Mouse (Mus musculus): Measurements from ENCODE around the gene Fbxo10. TPM values are rescaled to one million over a fixed set of nuclear protein-coding genes. Genes with fewer than 3 reads are reported as not detected.
"Not testable (repeated sequence)": the region's sequence is repeated elsewhere in the genome, so short reads cannot be mapped to it uniquely, and the experiment has no call there.

Fbxo10 gene
- polyA plus RNA-seq, 1 experiment from 2014 or later: 13.3 TPM

- no peak overlapping the region for H3K27ac ChIP-seq (ENCODE audit: low read depth)
- 0 out of 2 replicates have a peak, but pooled peaks cover 3% of the 10 kb centered on the region for H3K4me1 ChIP-seq (ENCODE audit: insufficient read depth)
- no peak for TF ChIP-seq CTCF (IDR thresholded peaks at IDR 0.05; ENCODE audit: low read depth)
- peaks cover 19% of the 10 kb centered on the region for H3K36me3 ChIP-seq (ENCODE audit: insufficient read depth)
- H3K4me2 ChIP-seq: peak overlapping the region; percentile 87
- DNase-seq: no peak
- no peaks in the 10 kb centered on the region for H3K9me3 ChIP-seq (ENCODE audit: low read depth, low read length)
- H3K4me3 ChIP-seq (ENCODE audit: low read depth, low read length): peak overlapping the region; percentile 94; the same call in 1 of the 2 replicates
- ATAC-seq (ENCODE audit: insufficient read depth): no peak
- no peaks in the 10 kb centered on the region for H3K27me3 ChIP-seq (ENCODE audit: insufficient read depth, low read length)
- 61% methylated on average over 5 of the region's 5 CpGs for WGBS
- peak overlapping the region; percentile 96; the same call in 1 of the 2 replicates for H3K9ac ChIP-seq
Measured at GRCm38 (mm10) chr4:45106409-45106808, 22.0 kb upstream of the Fbxo10 start.

DNA sequence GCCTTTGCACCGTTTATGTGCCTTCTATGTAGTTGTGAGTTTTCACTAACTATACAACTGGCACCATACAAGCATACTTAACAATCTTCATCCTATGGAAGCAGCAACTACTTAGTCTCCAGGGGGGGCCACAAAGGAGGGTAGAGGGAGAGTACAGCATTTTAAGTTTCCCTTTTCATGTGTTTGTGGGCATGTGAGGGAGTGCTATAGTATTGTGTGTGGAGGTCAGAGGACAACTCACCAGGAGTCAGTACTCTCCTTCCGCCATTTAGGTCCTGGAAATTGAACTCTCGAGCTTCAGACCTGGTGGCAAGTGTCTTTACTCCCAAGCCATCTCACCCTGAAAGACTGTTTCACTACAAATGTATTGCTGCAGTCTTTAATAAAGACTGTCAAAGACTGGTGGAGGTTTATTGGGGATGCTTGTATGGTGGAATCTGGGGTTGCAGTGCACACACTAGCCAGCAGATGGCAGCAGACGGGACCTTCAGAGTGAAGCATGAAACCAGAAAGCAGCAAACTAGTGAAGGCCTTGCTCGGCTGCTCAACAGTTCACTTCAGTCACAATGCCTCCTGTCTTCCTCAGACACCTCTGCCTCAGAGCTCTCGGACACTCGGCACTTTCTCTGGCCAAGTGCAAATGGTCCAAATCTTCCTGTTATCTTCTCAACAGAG lies 12.9 kb upstream of the Fbxo10 start:
- no peaks in the 10 kb centered on the region for H3K36me3 ChIP-seq (ENCODE audit: insufficient read depth)
- no peak overlapping the region for H3K4me2 ChIP-seq
- no peak overlapping the region for H3K9ac ChIP-seq
- peak; percentile 95 for TF ChIP-seq CTCF (IDR thresholded peaks at IDR 0.05; ENCODE audit: low read depth)
- no peaks in the 10 kb centered on the region for H3K27me3 ChIP-seq (ENCODE audit: insufficient read depth, low read length)
- H3K4me3 ChIP-seq (ENCODE audit: low read depth, low read length): no peak overlapping the region
- no peak overlapping the region for H3K27ac ChIP-seq (ENCODE audit: low read depth)
- WGBS: 17% methylated on average over 7 of the region's 7 CpGs
- no peaks in the 10 kb centered on the region for H3K9me3 ChIP-seq (ENCODE audit: low read depth, low read length)
- DNase-seq: peak; percentile 92
- ATAC-seq (ENCODE audit: insufficient read depth): no peak
- H3K4me1 ChIP-seq (ENCODE audit: insufficient read depth): no peaks in the 10 kb centered on the region

DNA sequence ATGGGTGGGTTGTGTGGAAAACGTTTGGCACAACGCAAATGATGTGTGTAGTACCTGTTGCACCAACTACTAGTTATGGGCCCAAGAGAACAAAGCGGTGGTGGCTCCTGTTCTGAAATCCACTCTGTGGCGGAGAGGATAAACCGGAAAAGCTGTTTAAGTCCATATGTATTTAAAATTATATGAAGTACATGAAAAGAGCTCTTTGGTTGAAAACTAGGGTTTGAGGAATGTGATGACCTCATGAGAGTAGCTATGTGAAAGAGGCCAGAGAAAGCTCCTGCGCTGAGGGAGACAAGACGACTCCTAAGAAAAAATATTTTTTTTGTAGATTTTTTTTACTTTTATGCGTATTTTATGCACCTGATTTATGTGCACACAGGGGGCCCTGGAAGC lies 489 bp upstream of the Fbxo10 start:
- no peak for DNase-seq

GRCm38 (mm10) chr4:45083487-45083886 lies 917 bp downstream of the Fbxo10 start:
- DNase-seq (no peak), ATAC-seq (ENCODE audit: insufficient read depth) (no peak)
- H3K27ac ChIP-seq (ENCODE audit: low read depth): no peak overlapping the region
- no peaks in the 10 kb centered on the region for H3K36me3 ChIP-seq (ENCODE audit: insufficient read depth)
- H3K9ac ChIP-seq: peak overlapping the region; percentile 90
- peak overlapping the region; percentile 79 for H3K4me2 ChIP-seq
- H3K27me3 ChIP-seq (ENCODE audit: insufficient read depth, low read length): no peaks in the 10 kb centered on the region
- no peak for TF ChIP-seq CTCF (IDR thresholded peaks at IDR 0.05; ENCODE audit: low read depth)
- H3K4me3 ChIP-seq (ENCODE audit: low read depth, low read length): peak overlapping the region; percentile 84
- H3K4me1 ChIP-seq (ENCODE audit: insufficient read depth): peaks cover 4% of the 10 kb centered on the region; the same call in 1 of the 2 replicates
- no peaks in the 10 kb centered on the region for H3K9me3 ChIP-seq (ENCODE audit: low read depth, low read length)
- WGBS: under 1% methylated on average over 8 of the region's 8 CpGs

More for the DNA sequence above, 489 bp upstream of the Fbxo10 start:
- ATAC-seq (ENCODE audit: insufficient read depth): no peak
- no peaks in the 10 kb centered on the region for H3K36me3 ChIP-seq (ENCODE audit: insufficient read depth)
- peak overlapping the region; percentile 84 for H3K27ac ChIP-seq (ENCODE audit: low read depth)
- H3K9me3 ChIP-seq (ENCODE audit: low read depth, low read length): no peaks in the 10 kb centered on the region
- peak overlapping the region; percentile 90 for H3K9ac ChIP-seq
- peak overlapping the region; percentile 84 for H3K4me3 ChIP-seq (ENCODE audit: low read depth, low read length)
- H3K4me1 ChIP-seq (ENCODE audit: insufficient read depth): peaks cover 4% of the 10 kb centered on the region; the same call in 1 of the 2 replicates
- peak overlapping the region; percentile 79 for H3K4me2 ChIP-seq
- 28% methylated on average over 8 of the region's 8 CpGs for WGBS
- no peaks in the 10 kb centered on the region for H3K27me3 ChIP-seq (ENCODE audit: insufficient read depth, low read length)
- TF ChIP-seq CTCF (IDR thresholded peaks at IDR 0.05; ENCODE audit: low read depth): no peak

- H3K27me3 ChIP-seq (ENCODE audit: insufficient read depth, low read length): no peaks in the 10 kb centered on the region
- ATAC-seq (ENCODE audit: insufficient read depth) (no peak), DNase-seq (no peak)
- no peak overlapping the region for H3K27ac ChIP-seq (ENCODE audit: low read depth)
- peak overlapping the region; percentile 84; the same call in 1 of the 2 replicates for H3K4me3 ChIP-seq (ENCODE audit: low read depth, low read length)
- TF ChIP-seq CTCF (IDR thresholded peaks at IDR 0.05; ENCODE audit: low read depth): no peak
- H3K9ac ChIP-seq: peak overlapping the region; percentile 22; the same call in 1 of the 2 replicates
- peak overlapping the region; percentile 79 for H3K4me2 ChIP-seq
- WGBS: 69% methylated on average over 9 of the region's 9 CpGs
- H3K9me3 ChIP-seq (ENCODE audit: low read depth, low read length): no peaks in the 10 kb centered on the region
- peaks cover 4% of the 10 kb centered on the region; the same call in 1 of the 2 replicates for H3K4me1 ChIP-seq (ENCODE audit: insufficient read depth)
- no peaks in the 10 kb centered on the region for H3K36me3 ChIP-seq (ENCODE audit: insufficient read depth)
Measured at GRCm38 (mm10) chr4:45082951-45083350, 1.5 kb downstream of the Fbxo10 start.

DNA sequence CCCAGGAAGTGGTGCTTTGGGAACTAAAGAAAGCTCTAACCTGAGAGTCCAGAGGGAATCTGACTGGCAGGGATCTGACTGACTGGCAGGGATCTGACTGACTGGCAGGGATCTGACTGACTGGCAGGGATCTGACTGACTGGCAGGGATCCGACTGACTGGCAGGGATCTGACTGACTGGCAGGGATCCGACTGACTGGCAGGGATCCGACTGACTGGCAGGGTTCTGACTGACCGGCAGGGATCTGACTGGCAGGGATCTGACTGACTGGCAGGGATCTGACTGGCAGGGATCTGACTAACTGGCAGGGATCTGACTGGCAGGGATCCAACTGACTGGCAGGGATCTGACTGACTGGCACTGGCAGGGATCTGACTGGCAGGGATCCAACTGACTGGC lies 3.4 kb downstream of the Fbxo10 start:
- WGBS: 89% methylated on average over 4 of the region's 4 CpGs

GRCm38 (mm10) chr4:45073544-45073943 lies 10.9 kb downstream of the Fbxo10 start:
- Histone ChIP-seq H3K27me3 (ENCODE audit: insufficient read depth, low read length) (no peaks in the 10 kb centered on the region), H3K4me2 (no peak overlapping the region), H3K36me3 (ENCODE audit: insufficient read depth) (no peaks in the 10 kb centered on the region), H3K27ac (ENCODE audit: low read depth) (no peak overlapping the region), H3K9me3 (ENCODE audit: low read depth, low read length) (no peaks in the 10 kb centered on the region), H3K4me3 (ENCODE audit: low read depth, low read length) (no peak overlapping the region), H3K4me1 (ENCODE audit: insufficient read depth) (no peaks in the 10 kb centered on the region), H3K9ac (no peak overlapping the region)
- no peak for DNase-seq
- no peak for TF ChIP-seq CTCF (IDR thresholded peaks at IDR 0.05; ENCODE audit: low read depth)
- no peak for ATAC-seq (ENCODE audit: insufficient read depth)
- WGBS: 74% methylated on average over 6 of the region's 6 CpGs

More for the DNA sequence above, 3.4 kb downstream of the Fbxo10 start:
- not testable (repeated sequence) for DNase-seq; H3K27ac ChIP-seq (ENCODE audit: low read depth); ATAC-seq (ENCODE audit: insufficient read depth); H3K4me3 ChIP-seq (ENCODE audit: low read depth, low read length); H3K36me3 ChIP-seq (ENCODE audit: insufficient read depth); H3K9ac ChIP-seq; H3K4me2 ChIP-seq; H3K4me1 ChIP-seq (ENCODE audit: insufficient read depth); H3K9me3 ChIP-seq (ENCODE audit: low read depth, low read length); H3K27me3 ChIP-seq (ENCODE audit: insufficient read depth, low read length)

Data from lung, embryonic 14.5 days (tissue).